Mouse (Mus musculus) kidney, embryonic 14.5 days (tissue): ENCODE data around the gene Ttc7b. TPM values are rescaled to one million over a fixed set of nuclear protein-coding genes. Genes with fewer than 3 reads are reported as not detected.

ENCODE experiments used
- ATAC-seq: fragments of 200-750 bp; cut with Nextera tagmentation; 2 replicates; pipeline ENCODE4 v1.8.0; 2017; ENCODE audit warnings: moderate number of reproducible peaks, mild to moderate bottlenecking, moderate TSS enrichment, moderate library complexity; ENCODE audit not compliant: low FRiP score, low TSS enrichment
- H3K27ac ChIP-seq: fragments of 300-500 bp; sonication (generic); 2 replicates; pipeline ENCODE4 v1.5.1; 2014; ENCODE audit warnings: low read depth, mild to moderate bottlenecking, low read length, moderate library complexity, mixed read lengths
- H3K27me3 ChIP-seq: fragments of 300-500 bp; sonication (generic); 2 replicates; pipeline ENCODE4 v1.6.1; 2014; ENCODE audit warnings: mild to moderate bottlenecking, low read length; ENCODE audit not compliant: control insufficient read depth, insufficient read depth
- H3K36me3 ChIP-seq: fragments of 300-500 bp; sonication (generic); 2 replicates; pipeline ENCODE4 v1.6.1; 2014; ENCODE audit warnings: low read length, mixed read lengths; ENCODE audit not compliant: control insufficient read depth, insufficient read depth
- H3K4me1 ChIP-seq: fragments of 300-500 bp; sonication (generic); 2 replicates; pipeline ENCODE4 v1.6.1; 2014; ENCODE audit warnings: low read length, mixed read lengths; ENCODE audit not compliant: control insufficient read depth, insufficient read depth
- H3K4me2 ChIP-seq: fragments of 300-500 bp; sonication (generic); replicated peaks from 2 replicates; pipeline ENCODE4 v1.6.1; 2014; ENCODE audit warnings: low read depth, mild to moderate bottlenecking, low read length
- H3K4me3 ChIP-seq: fragments of 300-500 bp; sonication (generic); 2 replicates; pipeline ENCODE4 v1.5.1; 2014; ENCODE audit warnings: mild to moderate bottlenecking, low read length
- H3K9ac ChIP-seq: fragments of 300-500 bp; sonication (generic); 2 replicates; pipeline ENCODE4 v1.6.1; 2014; ENCODE audit warnings: low read depth, mild to moderate bottlenecking, low read length, moderate library complexity
- H3K9me3 ChIP-seq: fragments of 300-500 bp; sonication (generic); 2 replicates; pipeline ENCODE4 v1.6.1; 2016; ENCODE audit warnings: low read length; ENCODE audit not compliant: control insufficient read depth
- WGBS: fragments of 180-500 bp; shearing (Covaris S2); extraction: QIAGEN DNeasy Blood & Tissue Kit; methylation state at CpG from one replicate; pipeline ENCODE4 v1.1.7; 2014; 5-methylcytosine and 5-hydroxymethylcytosine counted together
- polyA plus RNA-seq: library from polyadenylated mRNA; unstranded; fragments of >200 nt; fragmentation: Nextera tagmentation; extraction: Ambion mirVana; gene quantifications from 2 replicates; pipeline ENCODE4 v1.2.1, GENCODE M21; 2014

Gene Ttc7b
- polyA plus RNA-seq, 1 experiment from 2014 or later, result 7.6 TPM

DNA sequence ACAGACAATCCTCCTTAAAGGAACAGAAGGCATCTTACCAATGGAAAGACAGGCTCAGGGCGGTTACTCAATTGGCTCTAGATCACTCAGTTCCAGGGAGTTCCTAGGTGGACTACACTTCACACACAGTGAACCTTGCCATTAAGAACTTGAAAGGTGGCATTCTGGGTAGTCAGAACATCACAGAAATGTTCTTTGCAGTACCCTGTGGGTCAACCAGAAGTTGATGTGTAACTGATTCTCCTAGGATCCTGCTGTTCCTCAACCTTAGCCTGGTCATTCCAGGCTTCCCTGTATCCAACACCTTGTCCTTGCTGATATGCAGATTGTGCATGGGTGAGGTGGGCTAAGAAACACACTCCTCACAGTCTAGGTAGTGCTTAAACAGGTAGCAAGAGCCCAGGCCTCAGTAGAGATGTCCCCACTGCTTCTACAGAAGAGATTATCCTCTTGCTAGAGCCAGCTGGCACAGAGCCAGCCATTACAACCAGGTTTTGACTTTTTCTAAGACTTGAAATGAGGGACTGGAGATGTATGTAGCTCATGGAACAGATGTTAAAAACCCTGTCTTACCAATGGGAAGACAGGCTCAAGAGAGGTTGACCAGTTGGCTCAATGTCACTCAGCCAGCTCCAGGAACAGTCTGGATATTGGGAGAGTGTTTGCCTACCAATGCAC lies 4.3 kb downstream of the Ttc7b start:
- Histone ChIP-seq H3K4me3 (no peak overlapping the region), H3K9me3 (no peaks in the 10 kb centered on the region), H3K27ac (no peak overlapping the region), H3K9ac (no peak overlapping the region), H3K27me3 (no peaks in the 10 kb centered on the region), H3K4me1 (peaks cover 8% of the 10 kb centered on the region; the same call in 1 of the 2 replicates), H3K36me3 (peaks cover 3% of the 10 kb centered on the region; the same call in 1 of the 2 replicates), H3K4me2 (no peak overlapping the region)
- ATAC-seq, result no peak
- 96% methylated on average over 1 of the region's 1 CpGs for WGBS

DNA sequence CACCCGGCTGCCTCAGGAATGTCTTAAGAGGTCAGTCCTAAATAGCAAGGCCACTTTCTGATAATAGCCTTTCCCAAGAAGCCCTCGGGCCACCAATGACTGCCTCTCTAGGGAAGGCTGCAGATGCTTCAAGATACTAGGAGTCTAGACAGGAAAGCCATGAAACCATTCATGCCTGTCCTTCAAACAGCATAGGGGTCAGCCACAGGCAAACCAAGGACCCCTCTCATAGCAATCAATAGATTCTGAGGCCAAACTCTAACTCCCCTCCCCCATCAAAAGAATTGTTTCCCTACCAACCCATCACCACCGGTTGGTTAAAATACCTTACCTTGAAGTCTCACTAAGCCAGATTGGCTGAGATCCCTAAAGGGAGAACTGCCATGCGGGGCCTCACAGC lies 5.1 kb downstream of the Ttc7b start:
- H3K9ac ChIP-seq, result no peak overlapping the region
- no peak for ATAC-seq
- no peaks in the 10 kb centered on the region for H3K9me3 ChIP-seq
- 78% methylated on average over 4 of the region's 4 CpGs for WGBS
- H3K36me3 ChIP-seq, result peaks cover 3% of the 10 kb centered on the region; the same call in 1 of the 2 replicates
- H3K27me3 ChIP-seq, result no peaks in the 10 kb centered on the region
- H3K27ac ChIP-seq, result no peak overlapping the region
- no peak overlapping the region for H3K4me3 ChIP-seq
- no peak overlapping the region for H3K4me2 ChIP-seq
- peaks cover 8% of the 10 kb centered on the region; the same call in 1 of the 2 replicates for H3K4me1 ChIP-seq

DNA sequence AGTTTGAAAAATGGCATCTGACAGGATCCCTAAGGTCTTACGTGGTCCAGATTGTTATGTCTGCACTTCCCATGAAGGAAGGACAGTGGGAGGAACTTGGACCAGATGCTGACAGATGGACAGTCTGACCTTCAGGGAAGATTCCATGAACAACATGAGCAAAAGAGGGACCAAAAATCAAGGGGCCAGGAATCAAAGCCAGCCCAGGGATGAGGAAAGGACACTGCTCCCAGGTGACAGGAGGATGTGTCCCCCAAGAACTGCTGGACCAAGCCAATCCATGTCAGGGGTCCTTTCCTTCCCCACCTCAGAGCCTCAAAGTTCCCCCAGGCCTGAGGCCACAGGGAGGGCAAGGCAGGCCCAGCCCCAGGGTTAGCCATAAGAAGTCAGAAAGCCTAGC lies 6.0 kb downstream of the Ttc7b start:
- no peaks in the 10 kb centered on the region for H3K9me3 ChIP-seq
- peaks cover 8% of the 10 kb centered on the region; the same call in 1 of the 2 replicates for H3K4me1 ChIP-seq
- no peak overlapping the region for H3K27ac ChIP-seq
- H3K4me3 ChIP-seq, result no peak overlapping the region
- H3K36me3 ChIP-seq, result peaks cover 3% of the 10 kb centered on the region; the same call in 1 of the 2 replicates
- no peak overlapping the region for H3K4me2 ChIP-seq
- 73% methylated on average over 1 of the region's 1 CpGs for WGBS
- H3K27me3 ChIP-seq, result no peaks in the 10 kb centered on the region
- no peak for ATAC-seq
- no peak overlapping the region for H3K9ac ChIP-seq

DNA sequence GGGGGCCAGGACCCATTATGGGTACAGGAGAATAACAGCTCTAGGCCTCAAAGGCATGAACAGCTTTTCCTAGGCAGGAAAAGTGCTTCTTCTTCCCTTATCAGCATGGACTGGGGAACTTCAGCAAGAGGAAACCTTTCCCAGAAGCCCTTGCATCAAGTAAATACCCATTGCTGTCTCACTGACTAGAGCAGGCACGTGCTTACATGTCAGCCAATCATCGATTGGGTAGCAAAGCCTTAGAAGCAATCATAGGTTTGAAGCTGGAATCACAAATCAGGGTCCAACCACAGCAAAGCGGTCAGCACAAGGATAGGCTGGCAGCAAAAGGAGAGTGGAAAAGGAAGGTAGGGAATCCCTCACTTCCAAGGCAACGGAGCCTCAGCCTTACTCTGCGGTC lies 7.5 kb downstream of the Ttc7b start:
- H3K4me1 ChIP-seq, result no peaks in the 10 kb centered on the region
- H3K9ac ChIP-seq, result no peak overlapping the region
- peaks cover 3% of the 10 kb centered on the region; the same call in 1 of the 2 replicates for H3K36me3 ChIP-seq
- ATAC-seq, result no peak
- H3K9me3 ChIP-seq, result no peaks in the 10 kb centered on the region
- WGBS, result 94% methylated on average over 5 of the region's 5 CpGs
- H3K4me3 ChIP-seq, result no peak overlapping the region
- no peak overlapping the region for H3K4me2 ChIP-seq
- H3K27ac ChIP-seq, result no peak overlapping the region
- H3K27me3 ChIP-seq, result no peaks in the 10 kb centered on the region

DNA sequence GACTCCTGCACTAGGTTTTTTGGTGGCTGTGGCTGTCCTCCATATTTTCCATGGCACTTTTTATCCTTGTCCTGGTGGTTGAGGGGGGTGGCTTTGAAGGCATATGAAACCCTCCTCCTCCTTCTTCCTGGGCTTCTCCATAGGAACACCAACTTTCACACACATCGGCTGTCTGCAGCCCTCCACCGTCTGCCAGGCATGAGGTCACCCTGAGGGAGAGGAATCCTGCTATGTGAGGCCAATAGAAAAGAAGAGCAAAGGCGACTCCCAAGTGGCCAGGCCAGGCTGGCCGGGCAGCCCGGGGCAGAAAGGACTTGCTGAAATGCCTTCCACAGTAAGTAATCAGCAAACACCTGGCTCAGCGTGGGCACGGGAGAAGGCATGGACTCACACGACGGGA lies 8.0 kb downstream of the Ttc7b start:
- Histone ChIP-seq H3K27me3 (no peaks in the 10 kb centered on the region), H3K9ac (no peak overlapping the region), H3K9me3 (no peaks in the 10 kb centered on the region), H3K36me3 (peaks cover 3% of the 10 kb centered on the region; the same call in 1 of the 2 replicates), H3K27ac (no peak overlapping the region), H3K4me2 (no peak overlapping the region), H3K4me1 (no peaks in the 10 kb centered on the region), H3K4me3 (no peak overlapping the region)
- ATAC-seq, result no peak
- WGBS, result 74% methylated on average over 9 of the region's 9 CpGs

DNA sequence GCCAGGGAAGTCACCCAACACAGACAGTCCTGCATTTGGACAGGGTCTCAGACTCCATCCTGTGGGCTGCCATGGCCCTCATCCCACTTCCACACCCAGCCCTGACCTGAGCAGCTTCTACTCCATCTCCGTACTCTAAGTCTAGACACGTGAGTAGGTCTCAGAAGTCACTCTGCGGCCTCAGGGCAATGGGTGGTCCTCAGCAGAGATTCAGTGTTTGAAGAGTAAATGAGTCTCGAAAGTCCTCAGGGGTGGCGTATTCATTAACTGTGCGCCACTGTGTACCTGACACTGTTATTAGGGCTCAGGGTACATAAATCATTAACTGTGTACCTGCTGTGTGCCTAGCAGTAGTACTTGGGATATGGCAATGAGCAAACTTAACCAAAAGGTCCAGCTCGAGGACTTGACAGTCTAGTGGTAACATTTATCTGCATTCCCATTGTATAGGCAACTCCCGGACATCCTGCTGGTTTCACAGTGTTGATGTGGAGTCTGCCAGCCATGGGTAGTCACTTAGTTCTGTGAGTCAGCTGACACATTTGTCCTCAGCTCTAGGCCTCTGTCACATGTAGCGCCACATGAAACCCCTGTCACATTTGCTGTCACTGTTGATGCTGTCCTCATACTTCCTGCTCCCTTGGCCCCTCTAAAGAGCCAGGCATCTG lies 10.9 kb downstream of the Ttc7b start:
- peak; percentile 67 for ATAC-seq

DNA sequence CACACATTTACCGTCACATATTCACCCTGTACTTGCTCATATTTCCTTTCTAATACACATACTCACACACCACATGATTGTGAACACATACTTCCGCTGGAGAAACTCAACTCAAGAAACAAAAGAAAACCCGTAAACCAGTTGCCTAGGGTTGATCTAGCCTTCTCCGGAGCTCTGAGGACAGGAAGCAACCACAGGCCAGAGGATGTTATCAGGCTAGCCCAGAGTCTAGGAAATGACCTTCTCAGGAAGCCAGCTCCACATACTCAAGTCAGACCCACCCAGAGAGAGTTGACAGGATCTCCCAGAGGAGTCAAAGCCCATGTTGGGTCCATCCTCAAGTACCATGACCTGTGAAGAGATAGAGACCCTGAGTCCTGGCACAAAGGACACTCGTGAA lies 12.0 kb downstream of the Ttc7b start:
- Histone ChIP-seq H3K27me3 (no peaks in the 10 kb centered on the region), H3K4me1 (0 out of 2 replicates have a peak, but pooled peaks cover 5% of the 10 kb centered on the region), H3K9me3 (no peaks in the 10 kb centered on the region), H3K4me3 (no peak overlapping the region), H3K27ac (no peak overlapping the region), H3K36me3 (0 out of 2 replicates have a peak, but pooled peaks cover 3% of the 10 kb centered on the region), H3K9ac (no peak overlapping the region), H3K4me2 (no peak overlapping the region)
- WGBS, result 86% methylated on average over 5 of the region's 5 CpGs
- no peak for ATAC-seq

More for the DNA sequence above, 10.9 kb downstream of the Ttc7b start:
- Histone ChIP-seq H3K9me3 (no peaks in the 10 kb centered on the region), H3K4me2 (no peak overlapping the region), H3K27ac (no peak overlapping the region), H3K4me1 (no peaks in the 10 kb centered on the region), H3K9ac (no peak overlapping the region), H3K36me3 (0 out of 2 replicates have a peak, but pooled peaks cover 3% of the 10 kb centered on the region), H3K27me3 (no peaks in the 10 kb centered on the region), H3K4me3 (no peak overlapping the region)
- WGBS, result 68% methylated on average over 9 of the region's 9 CpGs

DNA sequence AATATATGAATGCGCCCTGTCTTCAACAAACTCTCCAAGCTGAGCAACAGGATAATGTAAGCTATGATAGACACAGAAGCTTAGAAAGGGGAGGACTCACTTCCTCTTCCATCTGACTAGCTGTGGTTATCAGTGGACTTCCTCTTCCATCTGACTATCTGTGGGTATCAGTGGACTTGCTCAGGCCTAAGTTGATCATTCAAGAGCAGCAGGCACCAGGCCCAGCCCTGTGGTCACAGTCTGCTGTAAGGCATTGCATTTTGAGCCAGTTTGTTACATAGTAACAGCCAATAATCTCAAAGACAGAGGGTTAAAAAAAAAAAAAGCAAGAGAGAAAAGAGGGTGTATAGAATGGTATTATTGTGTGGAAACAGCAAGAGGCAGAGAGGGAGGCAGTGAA lies 15.1 kb downstream of the Ttc7b start:
- no peak overlapping the region for H3K4me2 ChIP-seq

DNA sequence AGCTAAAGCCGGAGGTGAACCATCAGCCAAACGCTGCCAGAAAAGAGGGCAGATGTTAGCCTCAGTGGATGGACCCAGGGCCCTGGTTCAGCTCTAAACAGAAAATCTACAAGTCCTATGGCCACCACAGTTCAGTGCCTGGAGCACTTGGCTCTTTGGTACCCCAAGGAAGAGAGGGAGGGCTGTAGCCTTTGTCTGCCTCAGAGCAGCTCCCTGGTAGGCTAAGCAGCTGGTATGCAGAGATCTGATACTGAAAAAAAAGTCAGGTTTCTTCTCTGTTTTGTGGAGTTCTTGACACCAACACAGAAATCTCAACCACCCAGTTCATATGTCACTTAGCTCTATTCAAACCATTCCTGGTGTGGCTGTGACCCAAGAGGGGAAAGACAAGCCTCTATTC lies 16.0 kb downstream of the Ttc7b start:
- Histone ChIP-seq H3K4me3 (no peak overlapping the region), H3K4me2 (no peak overlapping the region), H3K4me1 (0 out of 2 replicates have a peak, but pooled peaks cover 5% of the 10 kb centered on the region), H3K36me3 (peaks cover 2% of the 10 kb centered on the region; the same call in 1 of the 2 replicates), H3K27me3 (no peaks in the 10 kb centered on the region), H3K9me3 (no peaks in the 10 kb centered on the region), H3K27ac (no peak overlapping the region), H3K9ac (no peak overlapping the region)
- 83% methylated on average over 2 of the region's 2 CpGs for WGBS
- no peak for ATAC-seq

More for the DNA sequence above, 15.1 kb downstream of the Ttc7b start:
- H3K4me3 ChIP-seq, result no peak overlapping the region
- 100% methylated on average over 1 of the region's 1 CpGs for WGBS
- ATAC-seq, result no peak
- H3K9me3 ChIP-seq, result no peaks in the 10 kb centered on the region
- 0 out of 2 replicates have a peak, but pooled peaks cover 5% of the 10 kb centered on the region for H3K4me1 ChIP-seq
- H3K27me3 ChIP-seq, result no peaks in the 10 kb centered on the region
- no peak overlapping the region for H3K9ac ChIP-seq
- no peaks in the 10 kb centered on the region for H3K36me3 ChIP-seq
- H3K27ac ChIP-seq, result no peak overlapping the region
